Mouse (Mus musculus) midbrain, embryonic 13.5 days (tissue): ENCODE data around the gene Slit3. TPM values are rescaled to one million over a fixed set of nuclear protein-coding genes. Genes with fewer than 3 reads are reported as not detected.

Source experiments
- ATAC-seq: fragments of 200-750 bp; cut with Nextera tagmentation; 2 replicates; pipeline ENCODE4 v1.8.0; 2017; ENCODE audit warnings: mild to moderate bottlenecking, moderate TSS enrichment, moderate library complexity
- H3K27ac ChIP-seq: fragments of 300-500 bp; sonication (generic); 2 replicates; pipeline ENCODE4 v1.5.1; 2015; ENCODE audit warnings: inconsistent platforms, mild to moderate bottlenecking, moderate library complexity
- H3K27me3 ChIP-seq: fragments of 300-500 bp; sonication (generic); 2 replicates; pipeline ENCODE4 v1.6.1; 2015; ENCODE audit warnings: mild to moderate bottlenecking, inconsistent platforms
- H3K36me3 ChIP-seq: fragments of 300-500 bp; sonication (generic); 2 replicates; pipeline ENCODE4 v1.6.1; 2015; ENCODE audit warnings: mild to moderate bottlenecking, inconsistent platforms
- H3K4me1 ChIP-seq: fragments of 300-500 bp; sonication (generic); replicated peaks from 2 replicates; pipeline ENCODE4 v1.6.1; 2015; ENCODE audit warnings: inconsistent platforms
- H3K4me2 ChIP-seq: fragments of 300-500 bp; sonication (generic); replicated peaks from 2 replicates; pipeline ENCODE4 v1.6.1; 2015; ENCODE audit warnings: moderate library complexity, mild to moderate bottlenecking, inconsistent platforms
- H3K4me3 ChIP-seq: fragments of 300-500 bp; sonication (generic); replicated peaks from 2 replicates; pipeline ENCODE4 v1.5.1; 2015; ENCODE audit warnings: mild to moderate bottlenecking, inconsistent platforms
- H3K9ac ChIP-seq: fragments of 300-500 bp; sonication (generic); replicated peaks from 2 replicates; pipeline ENCODE4 v1.6.1; 2015; ENCODE audit warnings: mild to moderate bottlenecking, inconsistent platforms
- H3K9me3 ChIP-seq: fragments of 300-500 bp; sonication (generic); 2 replicates; pipeline ENCODE4 v1.6.1; 2016; ENCODE audit warnings: mild to moderate bottlenecking, inconsistent platforms
- WGBS: fragments of 180-500 bp; shearing (Covaris S2); methylation state at CpG from one replicate; pipeline ENCODE4 v1.1.7; 2015; 5-methylcytosine and 5-hydroxymethylcytosine counted together
- polyA plus RNA-seq: library from polyadenylated mRNA; unstranded; fragments of >200 nt; fragmentation: Nextera tagmentation; extraction: Ambion mirVana; gene quantifications from 2 replicates; pipeline ENCODE4 v1.2.1, GENCODE M21; 2015

Gene Slit3
- polyA plus RNA-seq, 1 experiment from 2014 or later: 6.6 TPM

GRCm38 (mm10) chr11:35466701-35467100, 345.7 kb downstream of the Slit3 start:
- WGBS: 91% methylated on average over 6 of the region's 6 CpGs
- H3K4me2 ChIP-seq: no peak overlapping the region
- no peak overlapping the region for H3K27ac ChIP-seq
- no peaks in the 10 kb centered on the region for H3K36me3 ChIP-seq
- peaks cover 74% of the 10 kb centered on the region for H3K27me3 ChIP-seq
- no peak for ATAC-seq
- H3K4me3 ChIP-seq: no peak overlapping the region
- H3K4me1 ChIP-seq: 0 out of 2 replicates have a peak, but pooled peaks cover 5% of the 10 kb centered on the region
- no peak overlapping the region for H3K9ac ChIP-seq
- no peaks in the 10 kb centered on the region for H3K9me3 ChIP-seq

DNA sequence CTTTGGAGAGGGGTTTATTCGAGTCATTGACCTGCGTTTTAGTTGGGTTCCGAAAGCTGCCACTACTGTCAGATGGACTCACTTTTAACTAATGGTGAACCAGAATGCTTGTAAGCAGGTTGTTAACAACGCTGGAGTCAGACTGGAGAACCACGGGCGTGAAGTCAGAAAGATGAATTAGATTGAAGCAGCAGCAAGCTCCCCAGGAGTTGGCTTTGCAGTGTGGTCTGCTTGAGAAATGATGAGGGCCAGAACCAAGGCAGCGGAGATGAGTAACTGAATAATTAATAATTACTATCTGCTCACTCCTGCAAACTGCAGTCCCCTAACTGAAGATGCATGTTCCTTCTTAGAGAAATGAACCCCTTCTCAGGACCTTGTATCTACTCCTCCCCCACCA, 347.8 kb downstream of the Slit3 start:
- Histone ChIP-seq H3K27me3 (peaks cover 74% of the 10 kb centered on the region), H3K4me1 (0 out of 2 replicates have a peak, but pooled peaks cover 5% of the 10 kb centered on the region), H3K9me3 (no peaks in the 10 kb centered on the region), H3K36me3 (no peaks in the 10 kb centered on the region), H3K9ac (no peak overlapping the region), H3K4me3 (no peak overlapping the region), H3K4me2 (no peak overlapping the region), H3K27ac (no peak overlapping the region)
- WGBS: 76% methylated on average over 7 of the region's 7 CpGs
- no peak for ATAC-seq

DNA sequence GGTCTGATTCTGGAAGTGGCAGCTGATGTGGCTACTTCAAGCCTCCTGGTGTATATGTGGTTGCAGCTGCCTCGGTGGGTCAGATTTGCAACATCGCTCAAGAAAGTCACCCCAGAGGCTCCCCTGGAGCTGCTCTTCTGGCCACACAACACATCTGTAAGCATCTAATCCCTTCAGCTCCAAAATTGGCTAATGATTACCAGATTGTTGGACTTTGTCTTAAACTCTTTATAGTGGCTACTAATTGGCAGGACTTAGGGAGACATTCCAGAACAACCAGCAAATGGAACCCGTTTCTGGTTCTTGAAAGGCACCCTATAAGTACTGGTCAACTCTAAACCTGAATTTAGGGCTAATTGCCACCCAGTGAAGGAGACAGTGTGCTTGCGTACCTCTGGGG, 348.9 kb downstream of the Slit3 start:
- ATAC-seq: no peak
- H3K27me3 ChIP-seq: peaks cover 68% of the 10 kb centered on the region
- no peak overlapping the region for H3K9ac ChIP-seq

GRCm38 (mm10) chr11:35470853-35471252, 349.8 kb downstream of the Slit3 start:
- no peaks in the 10 kb centered on the region for H3K9me3 ChIP-seq
- H3K4me1 ChIP-seq: 0 out of 2 replicates have a peak, but pooled peaks cover 5% of the 10 kb centered on the region
- no peak overlapping the region for H3K9ac ChIP-seq
- H3K27ac ChIP-seq: no peak overlapping the region
- 68% methylated on average over 5 of the region's 5 CpGs for WGBS
- H3K4me3 ChIP-seq: no peak overlapping the region
- H3K27me3 ChIP-seq: peaks cover 62% of the 10 kb centered on the region
- H3K4me2 ChIP-seq: no peak overlapping the region
- no peaks in the 10 kb centered on the region for H3K36me3 ChIP-seq
- ATAC-seq: no peak

More for the DNA sequence above, 348.9 kb downstream of the Slit3 start:
- no peak overlapping the region for H3K4me2 ChIP-seq
- 0 out of 2 replicates have a peak, but pooled peaks cover 5% of the 10 kb centered on the region for H3K4me1 ChIP-seq
- no peaks in the 10 kb centered on the region for H3K36me3 ChIP-seq
- H3K9me3 ChIP-seq: no peaks in the 10 kb centered on the region
- H3K4me3 ChIP-seq: no peak overlapping the region
- 77% methylated on average over 4 of the region's 4 CpGs for WGBS
- no peak overlapping the region for H3K27ac ChIP-seq

DNA sequence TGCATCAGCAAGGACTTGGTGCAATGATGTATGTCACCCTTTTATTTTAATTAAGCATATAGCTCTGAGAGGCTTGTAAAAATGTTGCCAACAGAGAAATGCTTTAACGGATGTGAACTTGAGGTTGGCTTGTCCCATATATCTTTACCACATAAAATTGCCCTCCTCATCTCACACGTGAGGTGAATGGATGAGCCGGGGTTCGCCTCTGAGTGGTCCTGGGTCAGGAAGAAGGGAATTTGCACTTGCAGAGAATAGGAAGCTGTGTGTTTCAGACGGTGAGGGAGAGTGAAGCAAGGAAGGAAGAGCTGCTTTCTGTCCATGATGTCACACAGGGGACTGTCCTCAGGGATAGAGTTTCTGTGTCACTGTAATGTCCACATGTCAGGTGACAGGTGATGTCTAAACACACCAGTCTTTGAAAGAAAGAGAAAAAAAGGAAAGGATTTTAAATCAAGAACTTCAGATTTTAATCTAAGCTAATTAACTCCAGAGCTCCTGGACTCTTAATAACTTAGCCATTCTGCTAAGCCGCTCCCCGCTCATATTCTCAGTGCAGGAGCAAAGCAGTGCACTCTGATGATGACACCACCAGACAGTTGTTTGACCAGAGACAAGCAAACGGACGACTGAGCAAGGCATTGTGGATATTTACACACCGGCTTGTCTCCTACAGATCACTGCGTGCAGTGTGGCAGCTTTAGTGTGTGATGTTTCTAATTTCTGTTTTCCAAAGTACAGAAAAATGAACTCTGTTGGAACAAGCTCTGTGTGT, 352.0 kb downstream of the Slit3 start:
- no peak overlapping the region for H3K4me2 ChIP-seq
- H3K9me3 ChIP-seq: no peaks in the 10 kb centered on the region
- H3K27ac ChIP-seq: no peak overlapping the region
- ATAC-seq: no peak
- WGBS: 75% methylated on average over 11 of the region's 11 CpGs
- H3K27me3 ChIP-seq: peaks cover 52% of the 10 kb centered on the region
- H3K4me1 ChIP-seq: 0 out of 2 replicates have a peak, but pooled peaks cover 5% of the 10 kb centered on the region
- H3K9ac ChIP-seq: no peak overlapping the region
- H3K36me3 ChIP-seq: no peaks in the 10 kb centered on the region
- no peak overlapping the region for H3K4me3 ChIP-seq

- H3K27ac ChIP-seq: no peak overlapping the region
- H3K4me3 ChIP-seq: no peak overlapping the region
- 80% methylated on average over 5 of the region's 5 CpGs for WGBS
- no peaks in the 10 kb centered on the region for H3K36me3 ChIP-seq
- ATAC-seq: no peak
- no peak overlapping the region for H3K9ac ChIP-seq
- no peaks in the 10 kb centered on the region for H3K9me3 ChIP-seq
- peaks cover 52% of the 10 kb centered on the region for H3K27me3 ChIP-seq
- H3K4me2 ChIP-seq: no peak overlapping the region
- H3K4me1 ChIP-seq: 0 out of 2 replicates have a peak, but pooled peaks cover 5% of the 10 kb centered on the region
Measured at GRCm38 (mm10) chr11:35473617-35473996, 352.6 kb downstream of the Slit3 start.

- H3K4me1 ChIP-seq: peaks cover 8% of the 10 kb centered on the region
- peak; percentile 68 for ATAC-seq
Measured at GRCm38 (mm10) chr11:35480146-35480545, 359.1 kb downstream of the Slit3 start.

GRCm38 (mm10) chr11:35481611-35482363, 360.8 kb downstream of the Slit3 start:
- ATAC-seq: no peak
- no peak overlapping the region for H3K9ac ChIP-seq
- peaks cover 42% of the 10 kb centered on the region for H3K27me3 ChIP-seq
- H3K4me3 ChIP-seq: no peak overlapping the region
- H3K36me3 ChIP-seq: no peaks in the 10 kb centered on the region
- no peak overlapping the region for H3K4me2 ChIP-seq
- WGBS: 94% methylated on average over 9 of the region's 9 CpGs
- no peaks in the 10 kb centered on the region for H3K9me3 ChIP-seq
- H3K27ac ChIP-seq: no peak overlapping the region
- peaks cover 14% of the 10 kb centered on the region for H3K4me1 ChIP-seq

More at GRCm38 (mm10) chr11:35480146-35480545, 359.1 kb downstream of the Slit3 start:
- Histone ChIP-seq H3K36me3 (no peaks in the 10 kb centered on the region), H3K27ac (no peak overlapping the region), H3K9ac (no peak overlapping the region), H3K4me3 (no peak overlapping the region), H3K4me2 (no peak overlapping the region), H3K9me3 (no peaks in the 10 kb centered on the region), H3K27me3 (peaks cover 37% of the 10 kb centered on the region)
- 14% methylated on average over 8 of the region's 8 CpGs for WGBS

- H3K27me3 ChIP-seq: peaks cover 65% of the 10 kb centered on the region
- H3K36me3 ChIP-seq: no peaks in the 10 kb centered on the region
- no peak for ATAC-seq
- H3K27ac ChIP-seq: no peak overlapping the region
- no peak overlapping the region for H3K4me2 ChIP-seq
- 75% methylated on average over 5 of the region's 5 CpGs for WGBS
- H3K9me3 ChIP-seq: no peaks in the 10 kb centered on the region
- H3K4me3 ChIP-seq: no peak overlapping the region
- no peak overlapping the region for H3K9ac ChIP-seq
- H3K4me1 ChIP-seq: peaks cover 6% of the 10 kb centered on the region; the same call in 1 of the 2 replicates
Measured at GRCm38 (mm10) chr11:35487966-35488365, 366.9 kb downstream of the Slit3 start.

DNA sequence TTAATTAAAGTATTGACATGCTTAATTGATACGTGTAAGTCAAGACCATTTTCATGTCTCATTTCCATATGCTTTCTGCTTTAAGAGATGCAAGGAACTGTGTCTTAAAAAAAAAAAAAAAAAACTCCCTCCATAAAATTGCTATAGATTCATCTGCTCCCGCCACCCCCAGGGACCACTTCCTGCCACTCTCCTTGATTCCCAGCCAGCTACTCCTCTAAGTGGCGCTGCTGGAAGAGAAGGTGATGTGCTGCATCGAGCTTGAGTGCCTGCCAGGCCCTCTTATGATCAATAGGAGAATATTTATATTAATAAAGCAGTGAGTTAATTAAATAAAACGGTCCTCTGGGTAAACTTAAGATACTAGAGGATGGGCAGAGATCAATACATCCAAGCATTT, 370.7 kb downstream of the Slit3 start:
- no peak for ATAC-seq
- 70% methylated on average over 5 of the region's 5 CpGs for WGBS
- Histone ChIP-seq H3K4me3 (no peak overlapping the region), H3K4me1 (peaks cover 7% of the 10 kb centered on the region), H3K9me3 (no peaks in the 10 kb centered on the region), H3K4me2 (no peak overlapping the region), H3K27ac (no peak overlapping the region), H3K27me3 (peaks cover 68% of the 10 kb centered on the region), H3K36me3 (no peaks in the 10 kb centered on the region), H3K9ac (no peak overlapping the region)

GRCm38 (mm10) chr11:35496874-35497273, 375.9 kb downstream of the Slit3 start:
- no peak overlapping the region for H3K9ac ChIP-seq
- H3K4me2 ChIP-seq: no peak overlapping the region

DNA sequence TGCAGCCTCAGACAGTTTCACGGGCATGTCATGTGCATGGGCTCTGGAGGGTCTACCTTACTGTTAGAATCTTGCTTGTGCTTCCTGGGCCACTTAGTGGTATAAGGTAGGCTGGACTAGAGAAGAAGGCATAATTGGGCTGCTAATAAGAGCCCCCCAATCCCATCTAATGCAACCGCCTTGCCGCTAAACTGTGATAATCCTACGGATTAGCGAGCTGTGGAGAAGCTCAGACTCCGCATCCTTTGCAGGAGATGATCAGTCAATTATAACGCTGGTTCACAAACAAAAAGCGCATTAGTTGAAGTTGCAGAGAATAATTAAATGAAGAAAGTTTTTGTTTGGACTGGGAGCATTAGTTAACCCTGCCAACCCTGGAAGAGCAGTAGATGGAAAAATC, 376.9 kb downstream of the Slit3 start:
- no peak for ATAC-seq

More at GRCm38 (mm10) chr11:35496874-35497273, 375.9 kb downstream of the Slit3 start:
- H3K27me3 ChIP-seq: peaks cover 80% of the 10 kb centered on the region
- no peaks in the 10 kb centered on the region for H3K36me3 ChIP-seq
- H3K4me3 ChIP-seq: no peak overlapping the region
- peak; percentile 49; the same call in 1 of the 2 replicates for ATAC-seq
- peaks cover 18% of the 10 kb centered on the region for H3K4me1 ChIP-seq
- no peaks in the 10 kb centered on the region for H3K9me3 ChIP-seq
- 26% methylated on average over 10 of the region's 10 CpGs for WGBS
- H3K27ac ChIP-seq: no peak overlapping the region

More for the DNA sequence above, 376.9 kb downstream of the Slit3 start:
- Histone ChIP-seq H3K4me1 (peaks cover 27% of the 10 kb centered on the region), H3K27ac (no peak overlapping the region), H3K4me2 (no peak overlapping the region), H3K9me3 (no peaks in the 10 kb centered on the region), H3K9ac (no peak overlapping the region), H3K36me3 (no peaks in the 10 kb centered on the region), H3K4me3 (no peak overlapping the region), H3K27me3 (peaks cover 75% of the 10 kb centered on the region)
- WGBS: 25% methylated on average over 8 of the region's 8 CpGs
